Mouse (Mus musculus) stomach, embryonic 14.5 days (tissue): Measurements from ENCODE around the gene Grhl1. TPM values are rescaled to one million over a fixed set of nuclear protein-coding genes. Genes with fewer than 3 reads are reported as not detected.
"Not testable (repeated sequence)": the region's sequence is repeated elsewhere in the genome, so short reads cannot be mapped to it uniquely, and the experiment has no call there.

ENCODE experiments used
- ATAC-seq: fragments of 200-750 bp; cut with Nextera tagmentation; 2 replicates; pipeline ENCODE4 v1.8.0; 2017; ENCODE audit warnings: low read depth, moderate TSS enrichment; ENCODE audit not compliant: insufficient number of reproducible peaks, insufficient read depth, low FRiP score
- H3K27ac ChIP-seq: fragments of 300-500 bp; sonication (generic); 2 replicates; pipeline ENCODE4 v1.5.1; 2014; ENCODE audit warnings: mild to moderate bottlenecking, low read length, moderate library complexity, mixed read lengths
- H3K27me3 ChIP-seq: fragments of 300-500 bp; sonication (generic); 2 replicates; pipeline ENCODE4 v1.6.1; 2014; ENCODE audit warnings: low read length, control low read depth, mixed read lengths; ENCODE audit not compliant: control insufficient read depth, insufficient read depth
- H3K36me3 ChIP-seq: fragments of 300-500 bp; sonication (generic); 2 replicates; pipeline ENCODE4 v1.6.1; 2014; ENCODE audit warnings: mild to moderate bottlenecking, control low read depth, low read length, moderate library complexity, mixed read lengths; ENCODE audit not compliant: control insufficient read depth, insufficient read depth
- H3K4me1 ChIP-seq: fragments of 300-500 bp; sonication (generic); 2 replicates; pipeline ENCODE4 v1.6.1; 2014; ENCODE audit warnings: low read length, control low read depth, mixed read lengths; ENCODE audit not compliant: control insufficient read depth, insufficient read depth
- H3K4me2 ChIP-seq: fragments of 300-500 bp; sonication (generic); replicated peaks from 2 replicates; pipeline ENCODE4 v1.6.1; 2014; ENCODE audit warnings: low read depth, low read length, control low read depth
- H3K4me3 ChIP-seq: fragments of 300-500 bp; sonication (generic); 2 replicates; pipeline ENCODE4 v1.5.1; 2014; ENCODE audit warnings: low read depth, low read length, control low read depth
- H3K9ac ChIP-seq: fragments of 300-500 bp; sonication (generic); replicated peaks from 2 replicates; pipeline ENCODE4 v1.6.1; 2014; ENCODE audit warnings: low read depth, mild to moderate bottlenecking, control low read depth, low read length, moderate library complexity, mixed read lengths
- H3K9me3 ChIP-seq: fragments of 300-500 bp; sonication (generic); 2 replicates; pipeline ENCODE4 v1.6.1; 2016; ENCODE audit warnings: low read depth, low read length, control low read depth; ENCODE audit not compliant: control insufficient read depth
- WGBS: fragments of 180-500 bp; shearing (Covaris S2); extraction: QIAGEN DNeasy Blood & Tissue Kit; methylation state at CpG from one replicate; pipeline ENCODE4 v1.1.7; 2014; 5-methylcytosine and 5-hydroxymethylcytosine counted together
- polyA plus RNA-seq: library from polyadenylated mRNA; unstranded; fragments of >200 nt; fragmentation: Nextera tagmentation; extraction: Ambion mirVana; gene quantifications from 2 replicates; pipeline ENCODE4 v1.2.1, GENCODE M21; 2014

The Grhl1 gene
- polyA plus RNA-seq, 1 experiment from 2014 or later = 2.6 TPM

DNA sequence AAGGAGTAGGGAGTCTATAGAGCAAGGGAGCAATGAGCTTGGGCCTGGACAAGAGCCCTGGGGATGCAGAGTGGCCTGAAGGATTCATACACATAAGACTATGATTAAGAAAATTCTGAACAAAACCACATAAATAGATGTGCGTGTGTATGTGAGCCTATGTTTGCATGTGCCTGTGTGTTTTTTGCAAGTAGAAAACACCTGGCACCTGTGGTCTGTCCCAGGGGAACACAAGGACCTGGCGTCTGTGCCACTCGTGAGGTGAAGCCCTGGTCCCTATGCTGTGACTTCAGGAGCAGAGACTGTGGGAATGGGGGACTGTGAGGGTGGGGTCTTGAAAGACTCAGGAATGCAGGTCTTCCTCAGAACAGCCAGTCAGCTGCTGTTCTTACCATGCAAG lies 62.6 kb downstream of the Grhl1 start:
- 83% methylated on average over 3 of the region's 3 CpGs for WGBS
- no peak for ATAC-seq
- Histone ChIP-seq H3K9ac (no peak overlapping the region), H3K4me1 (no peaks in the 10 kb centered on the region), H3K27ac (no peak overlapping the region), H3K36me3 (no peaks in the 10 kb centered on the region), H3K4me2 (no peak overlapping the region), H3K4me3 (no peak overlapping the region), H3K9me3 (no peaks in the 10 kb centered on the region), H3K27me3 (no peaks in the 10 kb centered on the region)

GRCm38 (mm10) chr12:24638787-24639186 lies 66.7 kb downstream of the Grhl1 start:
- not testable (repeated sequence) for H3K4me2 ChIP-seq, H3K9me3 ChIP-seq, H3K9ac ChIP-seq, H3K36me3 ChIP-seq, ATAC-seq, H3K27me3 ChIP-seq, H3K4me1 ChIP-seq, H3K4me3 ChIP-seq, H3K27ac ChIP-seq
- 97% methylated on average over 10 of the region's 10 CpGs for WGBS

- Histone ChIP-seq H3K4me1 (0 out of 2 replicates have a peak, but pooled peaks cover 4% of the 10 kb centered on the region), H3K4me2 (no peak overlapping the region), H3K4me3 (no peak overlapping the region), H3K27me3 (no peaks in the 10 kb centered on the region), H3K36me3 (no peaks in the 10 kb centered on the region), H3K27ac (no peak overlapping the region), H3K9me3 (no peaks in the 10 kb centered on the region), H3K9ac (no peak overlapping the region)
- WGBS = 62% methylated on average over 4 of the region's 4 CpGs
- ATAC-seq = no peak
Observed at GRCm38 (mm10) chr12:24642370-24642802, 70.3 kb downstream of the Grhl1 start.

DNA sequence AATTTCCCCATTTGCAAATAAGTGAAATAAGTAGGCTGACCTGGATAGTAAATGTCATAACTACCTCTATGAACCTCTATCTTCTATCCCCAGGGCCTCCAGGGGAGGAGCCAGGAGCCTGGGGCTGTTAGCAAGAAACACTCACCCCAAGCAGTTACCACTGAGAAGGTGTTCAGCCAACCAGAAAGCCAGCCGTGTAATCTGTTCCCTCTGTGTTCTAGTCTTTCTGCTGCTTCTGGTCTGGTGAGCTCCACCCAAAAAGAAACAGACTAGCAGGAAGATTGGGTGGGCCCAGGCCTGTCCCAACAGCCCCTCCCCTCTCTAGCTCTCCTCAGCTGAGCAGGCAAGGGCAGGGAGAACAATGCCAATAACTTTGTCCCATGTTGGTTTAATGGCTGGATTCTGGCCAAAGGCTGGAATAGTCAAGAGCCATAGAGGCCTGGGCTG lies 72.1 kb downstream of the Grhl1 start:
- H3K4me1 ChIP-seq = 0 out of 2 replicates have a peak, but pooled peaks cover 4% of the 10 kb centered on the region
- ATAC-seq = peak; percentile 69
- no peak overlapping the region for H3K4me2 ChIP-seq
- no peak overlapping the region for H3K27ac ChIP-seq
- H3K9ac ChIP-seq = no peak overlapping the region
- H3K27me3 ChIP-seq = no peaks in the 10 kb centered on the region
- H3K4me3 ChIP-seq = no peak overlapping the region
- H3K9me3 ChIP-seq = no peaks in the 10 kb centered on the region
- H3K36me3 ChIP-seq = no peaks in the 10 kb centered on the region
- WGBS = 73% methylated on average over 1 of the region's 1 CpGs

GRCm38 (mm10) chr12:24645901-24646300 lies 73.8 kb downstream of the Grhl1 start:
- 82% methylated on average over 6 of the region's 6 CpGs for WGBS
- no peak for ATAC-seq
- no peaks in the 10 kb centered on the region for H3K27me3 ChIP-seq

DNA sequence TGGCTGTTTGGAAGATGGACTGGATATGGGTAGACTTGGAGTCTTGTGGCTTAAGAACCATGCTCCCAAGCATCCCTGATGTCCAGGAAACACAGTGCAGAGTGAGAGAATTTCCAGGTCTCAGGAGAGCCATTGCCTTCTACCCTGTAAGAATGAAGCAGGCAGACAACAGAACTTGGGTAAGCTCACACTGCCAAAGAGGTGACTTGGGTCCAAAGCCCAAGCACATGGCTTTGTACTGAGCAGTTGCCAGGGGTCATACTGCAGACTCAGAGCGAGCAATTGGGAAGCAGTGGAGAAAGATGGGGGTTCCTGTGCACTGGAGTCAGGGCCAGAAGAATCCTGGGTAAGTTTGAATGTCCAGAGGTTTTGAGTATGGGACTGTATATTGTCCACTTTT lies 76.0 kb downstream of the Grhl1 start:
- H3K27me3 ChIP-seq = no peaks in the 10 kb centered on the region

More at GRCm38 (mm10) chr12:24645901-24646300, 73.8 kb downstream of the Grhl1 start:
- Histone ChIP-seq H3K36me3 (no peaks in the 10 kb centered on the region), H3K4me1 (peaks cover 8% of the 10 kb centered on the region; the same call in 1 of the 2 replicates), H3K4me3 (no peak overlapping the region), H3K9me3 (no peaks in the 10 kb centered on the region), H3K4me2 (no peak overlapping the region), H3K9ac (no peak overlapping the region), H3K27ac (no peak overlapping the region)

GRCm38 (mm10) chr12:24650415-24651062 lies 78.5 kb downstream of the Grhl1 start:
- Histone ChIP-seq H3K9ac (peak overlapping the region; percentile 7; the same call in 1 of the 2 replicates), H3K27me3 (no peaks in the 10 kb centered on the region), H3K27ac (peak overlapping the region; percentile 64), H3K4me1 (peaks cover 15% of the 10 kb centered on the region), H3K9me3 (no peaks in the 10 kb centered on the region), H3K36me3 (peaks cover 15% of the 10 kb centered on the region), H3K4me3 (peak overlapping the region; percentile 86), H3K4me2 (peak overlapping the region; percentile 53)
- 5% methylated on average over 22 of the region's 22 CpGs for WGBS
- ATAC-seq = peak; percentile 0; the same call in 1 of the 2 replicates

More for the DNA sequence above, 76.0 kb downstream of the Grhl1 start:
- no peaks in the 10 kb centered on the region for H3K9me3 ChIP-seq
- no peak overlapping the region for H3K27ac ChIP-seq
- H3K36me3 ChIP-seq = no peaks in the 10 kb centered on the region
- WGBS = 71% methylated on average over 1 of the region's 1 CpGs
- H3K4me1 ChIP-seq = peaks cover 19% of the 10 kb centered on the region
- no peak overlapping the region for H3K4me3 ChIP-seq
- no peak overlapping the region for H3K9ac ChIP-seq
- no peak for ATAC-seq
- no peak overlapping the region for H3K4me2 ChIP-seq

DNA sequence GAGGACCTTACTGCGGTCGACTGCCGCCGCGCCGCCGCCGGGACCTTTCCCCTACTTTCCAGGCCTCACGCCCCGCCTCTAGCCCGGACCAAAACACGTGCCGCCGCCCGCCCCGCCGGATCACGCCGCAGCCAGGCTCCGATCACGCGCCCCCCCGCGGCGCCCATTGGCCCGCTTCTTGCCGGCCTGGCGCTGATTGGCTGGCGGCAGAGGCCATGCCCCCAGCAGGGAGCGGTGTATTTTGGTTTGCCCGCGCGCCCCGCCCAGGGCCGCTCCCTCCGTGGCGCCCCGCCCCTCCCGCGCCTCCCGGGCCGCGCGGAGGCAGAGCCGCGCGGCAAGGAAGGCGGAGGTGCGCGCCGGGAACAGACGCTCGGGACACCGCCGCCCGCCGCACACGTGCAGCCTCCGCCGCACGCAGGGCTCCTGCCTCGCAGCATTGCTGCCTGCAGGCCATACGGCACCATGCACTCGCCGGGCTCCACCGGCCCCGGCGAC lies 79.0 kb downstream of the Grhl1 start, which contains the start of gene Klf11:
TSS of gene Klf11 (plus strand) at position 212 of the 495 bp plus-strand sequence.
- WGBS = under 1% methylated on average over 68 of the region's 68 CpGs
- Histone ChIP-seq H3K4me3 (peak within 1 kb of the TSS; percentile 86), H3K27me3 (no peaks in the 10 kb centered on the region), H3K9ac (peak within 1 kb of the TSS; percentile 91), H3K4me2 (peak within 1 kb of the TSS; percentile 63), H3K9me3 (no peaks in the 10 kb centered on the region), H3K4me1 (peaks cover 15% of the 10 kb centered on the region), H3K27ac (peak within 1 kb of the TSS; percentile 96), H3K36me3 (peaks cover 20% of the 10 kb centered on the region)
- peak; percentile 92 for ATAC-seq
